Mouse (Mus musculus): ENCODE measurements around the gene Styx.

Styx gene

DNA sequence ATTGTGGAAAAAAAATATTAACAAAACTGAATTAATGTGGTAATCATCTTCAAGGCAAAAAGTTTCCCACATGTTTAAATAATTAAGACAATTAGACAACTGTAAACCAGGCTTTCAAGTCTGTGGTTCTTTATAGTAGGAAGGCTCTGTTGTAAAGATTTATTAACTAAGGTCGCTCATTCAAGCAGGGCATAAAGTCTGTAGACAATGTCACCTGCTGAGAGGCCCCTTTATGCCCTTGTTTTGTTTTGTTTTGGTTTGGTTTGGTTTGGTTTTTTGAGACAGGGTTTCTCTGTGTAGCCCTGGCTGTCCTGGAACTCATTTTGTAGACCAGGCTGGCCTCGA is 88.0 kb downstream of the Styx start:
- DNase-seq (ENCODE audit: low spot score in 2 of 2): no peak

DNA sequence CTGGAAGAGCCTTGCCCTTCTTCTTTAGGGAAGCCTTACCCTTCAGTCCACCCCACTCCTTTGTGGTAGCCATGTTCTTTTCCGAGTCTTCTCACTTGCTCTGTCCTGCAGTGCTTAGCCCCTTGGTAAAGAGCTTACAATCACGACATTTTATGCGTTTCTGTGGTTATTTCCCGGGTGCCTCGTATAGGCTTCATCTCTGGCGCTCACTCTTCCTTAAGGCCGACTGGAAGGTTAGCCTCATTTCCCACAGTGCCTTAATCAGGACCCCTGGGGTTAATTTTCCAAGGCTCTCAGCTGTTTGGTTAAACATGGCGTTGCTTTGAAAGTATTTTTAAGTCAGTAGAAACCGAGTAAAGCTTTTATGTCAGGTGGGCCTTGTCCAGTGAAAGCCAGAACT is 88.5 kb downstream of the Styx start:
- no peak for DNase-seq (ENCODE audit: low spot score in 2 of 2)

DNA sequence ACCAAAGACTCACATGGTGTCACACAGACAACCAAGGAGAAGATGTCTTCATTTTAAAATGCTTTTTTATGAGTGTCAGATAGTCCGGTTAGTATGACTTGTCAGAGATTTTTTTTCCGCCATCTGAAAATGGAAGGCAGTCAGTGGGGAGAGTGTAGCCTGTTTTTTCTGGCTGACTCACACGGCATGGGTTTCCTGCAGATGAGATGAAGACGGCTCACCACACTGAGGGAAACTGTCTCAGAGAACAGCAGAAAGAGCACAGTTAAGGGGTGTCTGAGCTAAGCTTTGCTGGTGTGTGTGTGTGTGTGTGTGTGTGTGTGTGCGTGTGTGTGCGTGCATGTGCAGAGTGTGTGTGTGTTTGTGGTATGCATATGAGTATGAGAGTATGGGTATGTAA is 90.4 kb downstream of the Styx start:
- no peak for DNase-seq (ENCODE audit: low spot score in 2 of 2)

DNA sequence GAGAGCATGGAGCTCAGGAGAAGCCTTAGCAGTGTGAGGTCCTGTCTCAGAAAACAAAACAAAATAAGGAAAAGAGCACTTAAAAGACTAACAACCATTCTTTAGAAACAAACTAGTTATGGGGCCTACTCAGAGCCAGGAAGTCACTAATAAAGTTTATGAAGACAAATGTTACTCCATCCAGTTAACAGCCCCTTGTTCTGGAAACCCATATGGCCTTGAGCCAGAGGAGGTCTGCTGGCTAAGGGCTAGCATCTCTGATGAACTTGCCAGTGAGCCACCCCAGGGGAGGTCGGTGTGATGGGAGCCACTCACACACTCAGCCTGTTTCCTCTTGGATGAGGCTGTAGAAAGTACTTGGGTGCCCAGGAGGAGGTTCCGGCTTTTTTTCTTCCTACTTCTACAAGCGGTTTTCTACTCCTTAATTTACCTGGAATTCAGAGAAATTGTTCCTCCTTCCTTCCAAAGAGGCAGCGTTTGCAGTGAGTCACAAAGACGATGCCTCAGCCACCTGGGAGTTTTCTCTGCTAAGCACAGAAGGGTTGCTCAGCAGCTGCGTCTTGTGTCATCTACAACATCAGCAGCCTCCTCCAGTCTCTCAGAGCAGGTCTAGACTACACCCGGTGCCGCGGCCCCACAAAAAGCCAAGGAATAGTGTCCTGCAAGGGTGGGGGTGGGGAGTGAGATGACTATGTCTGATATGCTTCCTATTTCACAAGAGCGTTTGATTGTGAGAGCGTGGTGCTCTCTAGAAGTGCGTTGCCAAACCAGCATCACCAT is 92.1 kb downstream of the Styx start:
- no peak for DNase-seq (ENCODE audit: low spot score in 2 of 2)

DNA sequence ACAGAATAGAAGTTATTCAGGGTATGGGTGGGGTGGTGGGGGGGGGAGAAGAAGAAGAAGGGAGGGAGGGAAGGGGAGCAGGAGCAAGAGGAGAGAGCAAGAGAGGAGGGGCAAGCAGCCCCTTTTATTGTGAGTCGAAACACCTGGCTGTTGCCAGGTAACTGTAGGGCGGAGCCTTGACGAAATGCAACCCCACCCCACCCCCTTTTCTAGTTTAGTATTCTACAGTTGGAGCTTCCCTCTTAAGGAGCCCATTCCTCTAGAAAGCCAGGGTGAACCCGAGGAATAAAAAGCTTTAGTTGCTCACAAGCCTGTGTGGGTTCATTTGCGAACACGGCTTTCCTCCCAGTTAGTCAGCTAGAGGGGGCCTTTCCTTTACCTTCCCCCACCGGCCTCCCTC is 94.0 kb downstream of the Styx start:
- no peak for DNase-seq (ENCODE audit: low spot score in 2 of 2)

DNA sequence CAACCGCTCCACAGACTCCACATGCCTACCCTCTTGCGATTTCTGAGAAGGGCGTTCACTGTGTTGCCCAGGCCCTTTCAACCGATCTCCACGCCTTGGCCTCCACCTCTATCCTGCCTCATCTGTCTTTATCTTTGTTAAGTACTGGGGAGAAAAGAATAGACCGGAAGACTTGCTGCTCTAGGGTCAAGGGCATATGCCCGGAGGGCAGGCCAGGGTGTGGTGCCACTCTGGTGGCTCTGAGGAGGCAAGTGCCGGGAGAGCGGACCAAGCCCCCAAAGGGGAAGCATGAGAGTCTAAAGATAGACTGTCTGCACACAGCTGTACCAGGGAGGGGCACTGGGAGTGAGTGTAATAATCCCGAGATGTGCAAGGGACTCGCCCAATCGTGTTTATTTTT is 94.6 kb downstream of the Styx start:
- DNase-seq (ENCODE audit: low spot score in 2 of 2): no peak

DNA sequence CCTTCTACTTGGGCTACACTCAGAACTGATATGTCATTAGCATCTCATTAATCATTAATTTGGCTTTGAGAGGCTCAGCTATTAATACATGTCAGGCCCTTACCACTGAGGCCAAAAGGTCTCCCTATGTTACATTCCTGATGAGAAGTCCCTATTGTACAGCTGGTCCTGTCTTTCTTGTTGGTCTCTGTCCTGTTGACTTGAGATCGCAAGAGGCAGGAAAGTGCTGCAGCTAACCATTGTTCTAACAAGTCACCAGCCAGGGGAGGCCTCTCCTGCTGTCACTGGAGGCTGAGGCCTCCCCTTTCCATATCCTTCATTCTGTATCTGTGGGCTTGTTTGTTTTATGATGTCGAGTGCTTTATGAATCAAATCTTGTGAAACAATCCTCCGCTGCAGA is 95.9 kb downstream of the Styx start:
- no peak for DNase-seq (ENCODE audit: low spot score in 2 of 2)

DNA sequence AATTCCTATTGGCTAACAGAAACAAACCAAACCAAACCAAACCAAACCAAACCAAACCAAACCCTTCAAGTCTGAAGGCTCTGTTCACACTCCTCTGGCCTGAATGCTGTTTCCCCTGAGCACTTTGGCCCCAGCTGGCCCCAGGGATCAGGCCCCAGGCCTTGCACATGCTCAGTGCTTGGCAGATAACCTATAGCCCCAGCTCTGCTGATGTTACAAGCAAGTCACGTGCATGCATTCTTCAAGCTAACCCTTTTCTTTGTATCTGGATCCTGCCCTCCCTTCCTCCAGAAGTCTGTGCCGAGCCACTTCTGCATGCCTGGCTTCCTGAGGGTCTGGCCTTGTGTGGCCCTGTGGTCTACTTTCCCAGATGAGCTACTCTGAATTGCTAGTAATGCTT is 100.2 kb downstream of the Styx start:
- no peak for DNase-seq (ENCODE audit: low spot score in 2 of 2)

DNA sequence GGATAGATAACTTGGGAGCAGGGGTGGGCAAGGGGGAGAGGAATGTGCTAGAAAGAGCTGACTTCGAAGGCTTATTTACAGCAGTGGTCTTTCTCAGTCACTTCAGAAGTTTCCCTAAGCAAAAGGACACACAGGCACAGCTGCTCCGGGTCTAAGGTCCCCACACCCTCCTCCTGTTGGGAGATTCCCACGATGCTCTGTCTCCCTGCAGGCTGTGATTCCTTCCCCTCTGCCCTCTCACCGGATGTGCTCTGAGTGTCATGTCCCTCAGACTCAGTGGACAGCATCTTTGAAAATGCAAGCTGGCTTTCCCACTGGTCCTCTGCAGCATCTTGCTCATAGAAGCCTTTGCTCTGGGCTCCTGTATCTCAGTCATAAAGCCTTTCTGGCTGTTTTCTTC is 101.3 kb downstream of the Styx start:
- DNase-seq (ENCODE audit: low spot score in 2 of 2): no peak

DNA sequence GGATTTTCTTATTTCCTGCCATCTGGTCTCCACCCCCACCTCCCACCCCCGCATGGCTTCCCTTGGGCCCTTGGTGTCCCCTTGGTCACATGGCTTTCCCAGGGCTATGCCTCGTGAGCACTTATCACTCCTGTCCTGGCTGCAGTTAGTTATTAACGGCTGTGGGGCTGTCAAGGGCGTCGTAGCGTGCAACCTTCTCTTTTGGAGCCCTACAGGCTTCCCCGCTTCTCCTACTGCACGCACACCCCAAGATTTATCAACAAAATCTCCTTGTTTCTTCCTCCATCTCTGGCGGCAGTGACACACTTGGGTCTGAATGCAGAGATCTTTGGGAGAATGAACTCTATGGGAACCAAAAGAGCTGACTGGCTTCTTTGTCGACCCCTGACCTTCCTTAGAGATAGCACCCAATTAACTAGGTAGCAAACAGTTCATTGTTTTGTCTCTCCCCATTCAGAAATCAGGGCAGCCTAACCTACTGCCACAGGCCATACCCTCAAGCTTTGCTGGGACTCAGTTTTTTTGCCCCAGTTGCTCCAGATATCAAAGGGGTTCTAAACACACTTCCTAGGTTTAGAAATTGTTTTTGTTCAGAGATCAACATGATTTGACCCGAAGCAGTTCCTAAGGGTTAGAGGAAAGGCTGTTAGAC is 102.1 kb downstream of the Styx start:
- DNase-seq (ENCODE audit: low spot score in 2 of 2): no peak

DNA sequence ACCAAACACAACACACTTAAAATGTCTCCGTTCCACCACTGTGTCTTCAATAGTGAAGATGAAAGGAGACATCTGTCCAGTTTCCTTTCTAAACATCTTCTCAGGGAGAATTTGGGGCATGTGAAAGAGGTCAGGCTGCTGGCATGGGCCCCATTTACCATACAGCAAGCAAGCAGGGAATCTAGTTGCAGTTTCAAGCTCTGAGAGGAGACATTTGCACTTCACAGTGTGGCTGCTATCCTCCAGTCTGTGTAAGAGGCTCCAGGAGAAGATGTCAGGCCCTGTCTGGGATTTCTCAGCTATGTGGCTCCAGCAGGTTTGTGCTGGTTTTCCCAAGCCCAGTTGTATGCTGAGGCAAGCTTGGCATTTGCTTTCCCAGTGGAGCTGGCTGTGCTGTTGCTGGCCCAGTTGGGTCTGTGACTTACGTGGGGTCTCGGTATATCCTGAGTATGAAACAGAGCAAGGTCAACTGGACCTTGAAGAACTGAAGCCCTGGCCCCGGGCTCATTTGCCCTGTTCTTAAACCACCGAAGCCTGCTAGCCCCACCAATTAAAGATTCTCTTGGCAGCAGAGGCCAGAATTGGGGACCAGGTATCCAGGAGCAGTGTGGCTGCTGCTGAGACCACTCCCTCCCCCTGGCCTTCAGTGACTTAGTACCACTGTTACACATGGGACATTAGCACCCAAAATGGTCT is 102.8 kb downstream of the Styx start:
- DNase-seq (ENCODE audit: low spot score in 2 of 2): no peak

DNA sequence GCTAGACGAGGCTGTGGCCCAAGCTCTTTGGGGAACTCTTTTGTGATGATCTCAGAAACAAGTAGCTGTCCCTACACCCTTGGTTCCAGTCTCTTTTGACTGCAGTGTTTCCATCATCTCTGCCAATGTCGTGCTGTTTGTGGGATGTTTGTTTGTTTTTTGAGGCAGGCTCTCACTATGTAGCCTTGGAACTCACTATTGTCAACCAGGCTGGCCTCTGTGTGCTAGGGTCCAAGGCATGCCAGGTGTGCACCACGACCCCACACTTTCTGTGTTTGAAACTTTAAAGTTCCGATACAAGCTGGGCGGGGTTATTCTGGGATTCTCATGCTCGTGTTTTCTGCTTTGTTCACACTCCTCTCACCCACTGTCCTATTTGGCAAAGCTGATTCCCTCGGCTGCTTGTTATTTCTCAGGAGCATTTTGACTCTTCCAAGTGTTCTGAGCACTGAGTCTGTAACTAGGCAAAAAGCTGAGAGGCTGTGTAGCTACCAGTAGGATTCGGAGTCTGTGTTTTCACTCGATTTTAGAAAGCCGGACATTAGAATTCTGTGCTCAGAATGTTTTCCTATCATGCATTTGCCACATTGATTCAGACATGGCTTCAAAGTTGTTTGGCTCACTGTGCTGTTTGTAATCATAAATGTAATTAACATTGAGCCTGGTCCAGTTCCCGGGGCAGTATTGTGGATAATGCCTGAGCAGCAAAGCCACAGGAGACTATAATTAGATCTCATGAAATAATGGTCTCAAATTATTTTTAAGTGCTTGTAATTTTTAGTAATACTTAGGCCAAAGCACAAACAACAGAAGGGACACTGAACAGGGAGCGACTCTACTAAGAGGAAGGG is 105.0 kb downstream of the Styx start:
- DNase-seq (ENCODE audit: low spot score in 2 of 2): no peak

DNA sequence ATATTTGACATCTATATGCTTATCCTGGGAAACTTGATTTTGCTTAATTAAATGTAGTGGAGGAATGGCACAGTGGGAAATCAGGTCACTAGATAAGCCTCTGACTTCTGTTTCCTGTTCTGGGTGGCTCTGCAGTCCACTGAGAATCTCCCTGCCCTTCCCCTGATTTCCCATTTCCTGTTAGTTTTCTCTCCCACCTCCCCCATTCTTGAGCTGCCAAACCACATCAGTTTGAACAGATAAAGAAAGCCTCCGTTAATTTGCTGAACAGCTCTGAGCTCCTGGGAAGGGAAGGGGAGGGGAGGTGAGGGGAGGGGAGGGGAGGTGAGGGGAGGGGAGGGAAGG is 105.6 kb downstream of the Styx start:
- DNase-seq (ENCODE audit: low spot score in 2 of 2): no peak

DNA sequence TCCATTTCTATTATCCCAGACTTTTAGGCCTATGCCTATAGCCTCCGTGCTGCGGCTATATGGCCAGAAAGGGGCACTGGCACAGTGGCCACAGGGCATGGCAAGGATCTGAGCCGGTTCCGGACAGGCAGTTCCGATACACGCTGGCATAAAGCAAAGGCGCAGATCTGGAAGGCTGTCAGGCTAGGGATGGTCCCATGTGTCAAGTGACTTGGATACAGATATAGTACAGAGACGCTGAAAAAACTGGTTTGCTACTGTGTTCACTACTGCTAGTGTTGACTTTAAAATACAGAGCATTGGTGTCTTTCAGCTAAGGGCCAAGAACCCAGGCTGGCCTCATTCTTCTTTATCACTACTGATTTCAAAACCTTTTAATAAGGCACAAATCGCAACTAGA is 106.1 kb downstream of the Styx start:
- no peak for DNase-seq (ENCODE audit: low spot score in 2 of 2)

DNA sequence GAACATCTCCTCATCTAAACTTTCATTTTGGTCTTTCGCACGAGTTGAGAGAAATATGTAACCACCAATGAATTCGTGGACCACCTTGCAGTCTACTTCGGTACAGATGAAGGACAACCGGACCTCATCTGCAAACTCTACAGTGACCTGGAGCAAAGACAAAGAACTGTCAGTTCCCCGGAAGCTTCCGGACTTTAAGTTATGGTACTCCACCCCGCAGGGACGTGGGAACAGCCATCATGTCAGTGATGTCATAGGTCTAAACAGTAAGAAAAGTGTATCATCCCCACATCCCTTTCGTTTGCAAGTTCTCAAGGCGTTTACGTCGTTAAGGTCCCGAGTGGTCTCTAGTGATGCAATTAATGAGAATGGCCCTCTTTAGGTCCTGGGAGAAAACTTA is 109.0 kb downstream of the Styx start:
- DNase-seq (ENCODE audit: low spot score in 2 of 2): no peak

DNA sequence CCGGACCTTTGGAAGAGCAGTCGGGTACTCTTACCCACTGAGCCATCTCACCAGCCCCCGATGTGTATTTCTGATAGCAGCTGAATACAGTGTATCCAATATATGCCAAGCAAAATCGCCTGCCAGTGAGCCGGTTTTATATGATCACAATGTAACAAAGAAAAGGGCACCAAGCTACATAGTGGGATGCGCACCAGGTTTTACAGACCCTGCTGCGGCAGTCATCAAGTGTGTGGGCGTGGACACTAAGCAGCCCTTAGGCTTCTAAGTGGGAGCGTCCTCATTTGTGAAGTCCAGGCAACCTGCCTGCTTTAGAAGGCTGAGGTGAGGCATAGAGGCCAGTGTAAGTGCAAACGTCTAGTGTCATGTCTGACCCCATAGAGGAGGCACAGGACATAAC is 109.6 kb downstream of the Styx start:
- no peak for DNase-seq (ENCODE audit: low spot score in 2 of 2)

DNA sequence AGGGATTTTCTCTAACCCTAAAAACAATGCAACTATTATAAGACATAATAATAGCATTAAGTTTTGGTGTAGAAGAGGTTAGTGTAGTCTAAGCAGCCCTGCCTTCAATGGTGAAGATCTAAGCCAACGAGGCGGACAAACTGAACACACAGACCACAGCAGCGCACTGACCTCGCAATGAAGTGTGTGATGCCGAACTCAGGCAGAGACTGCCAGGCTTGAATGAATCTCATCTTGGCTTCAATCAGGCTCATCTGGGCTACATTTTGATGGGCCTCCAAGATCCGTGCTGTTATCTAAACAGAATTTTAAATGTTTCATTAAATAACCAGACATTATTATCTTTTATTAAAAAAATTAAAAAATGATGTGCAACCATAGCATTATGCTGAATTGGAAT is 111.1 kb downstream of the Styx start:
- DNase-seq (ENCODE audit: low spot score in 2 of 2): no peak

DNA sequence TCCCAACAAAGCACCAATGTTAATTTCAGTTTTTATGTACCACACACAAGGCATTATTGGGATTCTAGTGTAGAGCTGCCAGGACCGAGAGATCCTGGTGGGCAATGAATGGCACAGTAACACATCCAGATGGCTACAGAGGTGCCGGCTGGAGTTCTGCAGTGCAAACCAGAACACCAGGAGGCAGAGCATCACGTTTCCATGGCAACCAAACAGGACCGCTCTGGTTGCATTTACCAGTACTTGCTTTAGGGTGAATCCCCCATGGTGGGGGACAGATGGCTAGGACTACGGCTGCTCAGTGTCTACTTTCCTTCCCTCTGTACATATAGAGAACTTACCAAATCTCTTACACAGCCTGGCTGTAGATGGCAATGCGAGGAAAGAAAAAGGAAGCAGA is 111.5 kb downstream of the Styx start:
- no peak for DNase-seq (ENCODE audit: low spot score in 2 of 2)

DNA sequence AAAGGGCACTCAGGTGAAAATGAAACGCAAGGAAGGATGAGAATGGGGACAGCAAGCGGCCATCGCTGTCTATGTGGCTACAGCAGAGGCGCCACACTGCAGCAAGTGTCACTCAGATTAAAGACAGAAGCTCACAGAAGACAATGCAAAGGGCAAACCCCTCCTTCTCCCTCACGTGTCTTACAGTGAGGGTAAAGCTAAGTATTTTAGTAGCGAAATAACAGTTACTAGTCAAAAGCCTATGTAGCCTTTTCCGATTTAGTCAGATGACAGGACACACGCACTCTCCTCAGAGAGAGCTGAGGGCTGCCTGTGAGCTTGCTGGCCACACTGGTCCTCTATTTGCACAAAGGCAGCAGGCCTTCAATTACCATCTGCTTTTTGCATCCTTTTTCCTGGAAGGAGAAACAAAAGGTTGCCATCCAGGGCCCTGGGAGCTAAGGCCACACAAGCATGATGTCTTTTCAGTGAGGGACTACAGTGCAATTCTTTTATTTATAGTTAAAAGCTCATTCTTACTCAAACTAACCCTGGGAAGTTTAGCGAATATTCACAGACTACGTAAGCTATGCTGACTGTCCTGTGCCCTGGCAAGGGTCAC is 112.1 kb downstream of the Styx start:
- no peak for DNase-seq (ENCODE audit: low spot score in 2 of 2)

DNA sequence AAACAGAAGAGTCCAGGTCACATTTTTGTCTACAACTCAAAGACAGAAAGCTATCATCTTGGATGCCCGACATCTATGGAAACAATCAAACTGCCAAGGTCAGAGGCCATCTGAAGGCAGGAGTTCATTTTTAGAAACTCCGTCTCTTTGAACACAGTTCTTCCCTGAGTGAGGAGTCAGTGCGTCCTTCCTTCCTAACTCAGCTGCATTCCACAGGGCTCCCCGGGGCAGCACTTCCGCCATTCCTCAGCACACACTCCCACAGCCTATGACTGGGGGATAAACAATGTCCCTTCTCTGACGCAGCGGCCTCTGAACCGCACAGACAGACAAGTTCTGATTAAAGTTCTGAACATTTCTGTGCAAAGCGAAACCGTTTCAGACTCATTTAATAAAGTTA is 112.7 kb downstream of the Styx start:
- no peak for DNase-seq (ENCODE audit: low spot score in 2 of 2)

DNA sequence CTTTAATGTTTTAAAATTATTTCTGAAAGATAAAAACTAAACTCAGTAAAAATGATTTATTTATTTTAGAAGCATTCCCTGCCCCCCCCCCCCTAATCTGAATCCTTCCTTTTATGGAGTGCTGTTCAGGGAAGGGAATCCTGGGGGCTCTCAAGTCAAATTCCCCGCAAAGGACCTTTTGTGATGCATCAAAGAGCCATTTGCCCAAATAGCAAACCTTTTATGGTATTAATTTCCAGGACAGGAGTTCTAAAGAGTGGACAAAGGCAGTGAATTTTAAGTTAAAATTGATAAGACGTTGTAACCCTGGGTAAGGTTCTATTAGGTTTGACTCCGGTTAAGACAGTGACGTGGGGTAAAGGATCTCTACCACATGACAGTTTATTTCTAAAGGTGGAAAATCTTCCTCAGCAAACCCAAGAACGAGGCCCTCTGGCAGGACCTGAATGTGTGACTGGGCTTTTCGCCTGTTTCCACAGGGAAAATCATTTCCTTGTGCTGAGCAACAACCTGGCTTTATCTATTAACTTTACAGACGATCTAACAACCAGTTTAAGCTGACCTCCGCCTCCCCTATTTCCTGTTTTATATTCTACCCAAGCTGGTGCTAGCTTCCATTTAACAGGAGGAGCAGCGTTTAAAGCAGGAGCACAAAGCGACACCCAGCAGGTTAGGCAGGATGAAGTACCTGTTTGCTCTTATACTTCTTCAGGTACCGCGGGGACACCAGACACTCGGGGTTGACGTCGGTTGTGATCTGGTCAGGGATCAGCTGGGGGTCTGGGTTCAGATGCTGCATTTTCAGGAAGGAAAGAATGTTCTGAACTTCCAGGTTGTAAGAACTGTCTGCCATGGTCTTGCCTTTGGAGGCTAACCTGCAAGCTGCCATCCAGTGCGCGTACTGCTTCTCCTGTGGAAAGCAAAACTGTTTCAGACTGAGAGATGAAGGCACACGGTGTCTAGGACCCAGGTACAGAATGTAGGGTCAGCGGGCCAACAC is 113.4 kb downstream of the Styx start:
- no peak for DNase-seq (ENCODE audit: low spot score in 2 of 2)
